In genomic region chr6:97106777-97107176, GRCm38 (mm10) we compare ENCODE assay signal across 8 mouse cellular contexts. TPM values are rescaled to one million over a fixed set of nuclear protein-coding genes. Genes with fewer than 3 reads are reported as not detected.
DNase-seq lines count a peak whose midpoint lies in the region; ATAC-seq and TF ChIP-seq lines count a peak whose summit lies in the region.

No protein-coding gene starts in this region.

- H3K27ac ChIP-seq in bone marrow macrophage, adult 2 months (ENCODE audit: insufficient read depth, low read depth, low read length): no peak overlapping the region
- no peak overlapping the region for H3K27ac ChIP-seq in embryonic fibroblast, embryonic 13.5 days (ENCODE audit: insufficient read depth, low read length)
- no peak overlapping the region for H3K27ac ChIP-seq in limb, embryonic 10.5 days

- H3K27me3 ChIP-seq in limb, embryonic 10.5 days (ENCODE audit: low read depth, poor library complexity, severe bottlenecking): peaks cover 16% of the 10 kb centered on the region

- H3K9me3 ChIP-seq in limb, embryonic 10.5 days (replicated peaks): no peaks in the 10 kb centered on the region

- H3K36me3 ChIP-seq in limb, embryonic 10.5 days: peaks cover 8% of the 10 kb centered on the region

- peak; percentile 22 for DNase-seq in ovary, postnatal 14 days (ENCODE audit: low spot score)
- DNase-seq in ovary, adult 18-20 months (ENCODE audit: low spot score): no peak
- DNase-seq in hindlimb bud, embryonic 11.5 days (ENCODE audit: extremely low spot score, low read depth, low spot score): peak; percentile 76
- peak; percentile 68 for DNase-seq in limb, embryonic 10.5 days (ENCODE audit: low spot score)
- peak; percentile 24 for DNase-seq in thymus, postnatal 25 days

- no peak overlapping the region for H3K4me3 ChIP-seq in bone marrow macrophage, adult 2 months (ENCODE audit: insufficient read depth, low read length)
- H3K4me3 ChIP-seq in embryonic fibroblast, embryonic 13.5 days (ENCODE audit: insufficient read depth, low read length): no peak overlapping the region
- H3K4me3 ChIP-seq in limb, embryonic 10.5 days: no peak overlapping the region

- no peak for TF ChIP-seq POLR2A in bone marrow macrophage, adult 2 months (IDR thresholded peaks at IDR 0.05; ENCODE audit: borderline replicate concordance, low read depth, low read length)
- no peak for TF ChIP-seq POLR2A in embryonic fibroblast, embryonic 13.5 days (IDR thresholded peaks at IDR 0.05; ENCODE audit: low read depth, low read length)

- no peaks in the 10 kb centered on the region for H3K4me1 ChIP-seq in bone marrow macrophage, adult 2 months (ENCODE audit: control insufficient read depth, insufficient read depth, low read length)
- no peaks in the 10 kb centered on the region for H3K4me1 ChIP-seq in embryonic fibroblast, embryonic 13.5 days (ENCODE audit: control insufficient read depth, insufficient read depth, low read length)
- peaks cover 12% of the 10 kb centered on the region for H3K4me1 ChIP-seq in limb, embryonic 10.5 days

- ATAC-seq in monocyte, adult 5-6 weeks (replicated peaks; ENCODE audit: insufficient number of reproducible peaks, low FRiP score, low TSS enrichment, poor library complexity, severe bottlenecking): 0 out of 2 replicates have a peak, but pooled peaks have one; percentile 53

- TF ChIP-seq CTCF in bone marrow macrophage, adult 2 months (IDR thresholded peaks at IDR 0.05; ENCODE audit: low read depth, low read length): 0 out of 2 replicates have a peak, but pooled peaks have one; percentile 25
- peak; percentile 19; the same call in 1 of the 2 replicates for TF ChIP-seq CTCF in embryonic fibroblast, embryonic 13.5 days (IDR thresholded peaks at IDR 0.05; ENCODE audit: borderline replicate concordance, insufficient read depth, low read length)

- WGBS in limb, embryonic 10.5 days: 21% methylated on average over 2 of the region's 2 CpGs

RNA-seq across cellular contexts. Expression of gene Eogt, which starts 42.2 kb away (rescaled TPM):
- polyA plus RNA-seq in bone marrow macrophage, adult 2 months (2012; ENCODE audit: insufficient read depth, insufficient read length, missing spikeins): 14.4 and 16.3 TPM in 2 replicates
- 40.3 and 44.5 TPM in 2 replicates for polyA plus RNA-seq in embryonic fibroblast, embryonic 13.5 days (2011; ENCODE audit: insufficient read length, low read depth, missing spikeins)
- polyA plus RNA-seq in limb, embryonic 10.5 days (2016; fragmentation: Nextera tagmentation; extraction: Ambion mirVana): 20.8 and 22.0 TPM in 2 replicates
- total RNA-seq in monocyte, adult 5-6 weeks (2017): 3.0 to 8.6 TPM (median 7.9 TPM) in 3 replicates

RNA-seq across cellular contexts. Expression of gene Fam19a4, which starts 46.6 kb away (rescaled TPM):
- not detected in 2 replicates for polyA plus RNA-seq in bone marrow macrophage, adult 2 months (2012; ENCODE audit: insufficient read depth, insufficient read length, missing spikeins)
- not detected in 2 replicates for polyA plus RNA-seq in embryonic fibroblast, embryonic 13.5 days (2011; ENCODE audit: insufficient read length, low read depth, missing spikeins)
- 0.48 and 0.56 TPM in 2 replicates for polyA plus RNA-seq in limb, embryonic 10.5 days (2016; fragmentation: Nextera tagmentation; extraction: Ambion mirVana)
- total RNA-seq in monocyte, adult 5-6 weeks (2017): not detected in 3 replicates
